Mouse (Mus musculus): ENCODE measurements around the gene BC017158.

BC017158 gene

DNA sequence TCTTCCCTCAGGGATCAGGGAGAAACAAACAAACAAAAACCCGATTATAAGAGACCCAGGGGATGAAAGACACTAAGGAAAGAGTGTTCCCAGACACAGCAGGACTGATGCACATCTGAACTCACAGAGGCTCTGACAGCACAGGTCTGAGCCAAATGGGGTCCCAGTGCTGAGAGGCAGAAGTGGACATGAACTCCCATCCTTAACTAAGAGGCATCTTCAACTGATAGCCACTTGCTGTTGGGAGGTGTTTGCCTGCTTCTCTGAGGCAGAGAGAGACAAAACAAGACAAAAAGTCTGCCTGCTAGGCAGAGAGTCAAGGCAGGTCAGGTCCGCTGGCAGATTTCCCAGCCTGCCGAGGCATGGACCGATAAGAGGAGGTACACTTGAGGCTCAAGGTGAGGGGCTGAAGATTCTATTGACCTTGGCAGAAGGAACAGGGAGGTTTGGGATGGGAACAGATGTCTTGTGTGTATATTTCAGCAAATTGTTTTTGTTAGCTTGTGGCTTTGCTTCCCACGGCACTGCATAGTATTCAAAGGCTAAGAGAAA lies 41.1 kb downstream of the BC017158 start:
- DNase-seq (ENCODE audit: low spot score), result no peak

- no peak for DNase-seq (ENCODE audit: low spot score)
Observed at GRCm38 (mm10) chr7:128255757-128256156, 42.2 kb downstream of the BC017158 start.

DNA sequence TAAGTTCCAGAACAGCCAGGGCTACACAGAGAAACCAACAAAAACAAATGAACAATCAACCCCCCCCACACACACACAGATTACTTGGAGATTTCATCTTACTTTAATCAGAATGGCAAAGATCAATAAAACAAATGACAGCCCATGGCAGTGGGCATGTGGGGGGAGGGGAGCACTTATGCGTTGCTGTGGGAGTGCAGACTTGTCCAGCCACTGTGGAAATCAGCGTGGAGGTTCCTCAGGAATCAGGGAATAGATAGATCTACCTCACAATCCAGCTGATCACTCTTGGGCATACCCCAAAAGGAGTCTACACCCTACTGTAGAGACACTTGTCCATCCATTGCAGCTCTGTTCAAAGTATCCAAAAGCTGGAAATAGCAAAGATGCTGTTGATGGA lies 43.0 kb downstream of the BC017158 start:
- DNase-seq (ENCODE audit: low spot score), result no peak

GRCm38 (mm10) chr7:128252609-128253008 lies 45.4 kb downstream of the BC017158 start:
- no peak for DNase-seq (ENCODE audit: low spot score)

GRCm38 (mm10) chr7:128251946-128252345 lies 46.0 kb downstream of the BC017158 start:
- no peak for DNase-seq (ENCODE audit: low spot score)

DNA sequence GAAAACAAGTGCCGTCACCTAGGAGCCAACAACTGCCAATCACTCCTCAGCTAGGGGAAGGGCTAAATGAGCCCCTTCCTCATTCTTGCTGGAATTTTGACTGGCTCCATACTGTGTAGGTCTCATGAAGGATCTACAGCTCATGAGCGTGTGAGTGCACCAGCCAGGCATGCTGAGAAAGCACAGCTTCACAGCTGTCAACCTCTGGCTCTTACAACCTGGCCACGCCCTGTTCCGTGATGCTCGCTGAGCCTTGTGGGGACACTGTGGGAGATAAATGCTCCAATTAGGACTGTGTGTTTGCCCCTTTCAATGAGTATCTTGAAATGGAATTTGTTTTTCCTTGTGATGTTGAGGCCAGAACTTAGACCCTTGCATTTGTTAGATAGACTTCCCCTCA lies 48.0 kb downstream of the BC017158 start:
- DNase-seq (ENCODE audit: low spot score), result no peak

DNA sequence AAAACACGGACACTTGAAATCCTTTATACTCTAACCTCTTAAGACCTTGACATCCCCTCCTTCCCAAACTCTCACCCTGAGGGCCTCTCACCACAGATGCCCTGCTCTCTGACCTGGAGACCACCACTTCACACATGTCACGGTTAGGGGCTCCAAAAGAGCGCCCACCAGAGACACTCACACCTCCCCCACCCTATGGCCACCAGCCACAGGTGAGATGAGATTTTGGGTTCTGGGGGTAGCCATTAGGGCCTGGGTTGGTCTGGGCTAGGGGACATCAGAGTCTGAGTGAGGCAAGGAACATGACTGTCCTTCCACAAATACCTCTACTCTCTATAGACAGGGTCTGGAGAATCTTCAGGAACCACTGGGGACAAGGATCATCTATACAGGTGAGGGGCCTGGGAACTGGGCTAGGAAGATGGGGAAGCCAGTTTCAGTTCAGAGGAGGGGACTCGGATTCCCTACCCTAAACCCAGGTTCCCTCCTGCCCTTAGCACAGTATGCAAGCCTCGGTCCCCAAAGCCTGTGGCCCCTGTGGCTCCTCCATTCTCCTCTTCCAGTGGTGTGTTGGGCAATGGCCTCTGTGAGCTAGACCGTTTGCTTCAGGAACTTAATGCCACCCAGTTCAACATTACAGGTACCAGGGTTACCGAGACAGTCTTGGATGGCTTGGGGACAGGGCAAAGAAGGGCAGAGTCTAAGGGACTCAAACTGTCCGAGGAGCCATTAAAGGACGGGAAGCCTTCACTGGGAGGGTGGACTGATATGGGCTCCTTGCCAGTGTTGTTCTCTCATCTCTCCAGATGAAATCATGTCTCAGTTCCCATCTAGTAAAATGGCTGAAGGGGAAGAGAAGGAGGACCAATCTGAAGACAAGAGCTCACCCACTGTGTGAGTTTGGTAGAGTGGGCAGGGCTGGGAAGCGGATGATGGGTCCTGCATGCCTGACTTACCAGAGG lies 49.6 kb downstream of the BC017158 start:
- DNase-seq (ENCODE audit: low spot score), result no peak

DNA sequence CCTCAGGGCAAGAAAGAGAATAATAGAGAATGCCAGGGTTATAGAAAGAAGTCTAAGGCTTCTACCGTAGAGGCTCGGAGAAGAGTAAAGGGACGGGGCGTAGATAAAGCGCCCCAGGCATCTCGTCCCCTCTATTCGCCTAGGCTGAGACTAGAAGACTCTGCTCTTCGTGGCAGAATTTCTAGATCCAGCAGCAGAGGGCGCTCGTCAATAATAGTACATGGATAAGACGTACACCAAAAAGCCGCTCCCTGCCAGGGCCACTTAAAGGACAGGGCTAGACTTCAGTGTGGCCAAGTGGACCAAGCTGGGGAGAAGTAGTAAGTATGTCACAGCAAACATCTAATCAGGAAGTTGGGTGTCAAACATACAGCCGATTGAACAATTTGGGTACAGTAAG lies 50.5 kb downstream of the BC017158 start:
- DNase-seq (ENCODE audit: low spot score), result peak; percentile 84

GRCm38 (mm10) chr7:128246496-128247391 lies 51.2 kb downstream of the BC017158 start, which contains the start of gene Tgfb1i1:
Tgfb1i1 (plus strand) TSS chr7:128246812.
- DNase-seq (ENCODE audit: low spot score), result peak; percentile 65

DNA sequence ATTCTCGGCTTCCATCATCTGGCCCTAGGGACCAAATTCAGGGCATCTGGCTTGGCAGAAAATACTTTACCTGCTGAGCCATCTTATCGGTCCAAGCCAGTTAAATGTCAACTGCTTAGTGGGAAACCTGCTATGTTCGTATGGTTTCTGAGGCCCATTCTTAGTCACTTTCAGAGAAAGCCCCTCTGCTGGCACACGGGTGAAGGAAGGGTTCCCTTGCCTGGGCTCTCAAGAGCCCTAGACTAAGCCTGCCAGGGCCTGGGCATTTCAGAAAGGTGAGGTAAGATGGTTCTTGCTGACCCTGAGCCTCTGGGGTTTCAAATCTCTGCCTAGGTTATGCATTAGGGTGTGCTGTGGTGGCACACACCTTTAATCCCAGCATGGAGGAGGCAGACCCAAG lies 52.4 kb downstream of the BC017158 start:
- DNase-seq (ENCODE audit: low spot score), result no peak

- DNase-seq (ENCODE audit: low spot score), result no peak
Observed at GRCm38 (mm10) chr7:128244410-128245025, 53.5 kb downstream of the BC017158 start.

DNA sequence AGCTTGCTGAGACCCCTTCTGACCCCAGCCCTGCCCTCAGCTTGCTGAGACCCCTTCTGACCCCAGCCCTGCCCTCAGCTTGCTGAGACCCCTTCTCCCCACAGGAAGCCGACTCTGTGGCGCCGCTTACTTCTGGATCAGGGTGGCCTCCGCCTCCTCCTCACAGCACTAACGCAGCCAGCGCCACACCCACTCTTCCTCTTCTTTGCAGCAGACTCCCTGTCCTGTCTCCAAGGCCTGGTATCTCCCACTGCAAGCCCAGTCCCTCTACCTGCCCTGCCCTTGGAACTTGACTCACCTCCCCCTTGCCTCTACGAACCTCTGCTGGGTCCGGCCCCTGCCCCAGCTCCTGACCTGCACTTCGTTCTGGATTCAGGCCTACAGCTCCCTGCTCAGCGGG lies 54.0 kb downstream of the BC017158 start:
- no peak for DNase-seq (ENCODE audit: low spot score)

- no peak for DNase-seq (ENCODE audit: low spot score)
Observed at GRCm38 (mm10) chr7:128242331-128242730, 55.6 kb downstream of the BC017158 start.

DNA sequence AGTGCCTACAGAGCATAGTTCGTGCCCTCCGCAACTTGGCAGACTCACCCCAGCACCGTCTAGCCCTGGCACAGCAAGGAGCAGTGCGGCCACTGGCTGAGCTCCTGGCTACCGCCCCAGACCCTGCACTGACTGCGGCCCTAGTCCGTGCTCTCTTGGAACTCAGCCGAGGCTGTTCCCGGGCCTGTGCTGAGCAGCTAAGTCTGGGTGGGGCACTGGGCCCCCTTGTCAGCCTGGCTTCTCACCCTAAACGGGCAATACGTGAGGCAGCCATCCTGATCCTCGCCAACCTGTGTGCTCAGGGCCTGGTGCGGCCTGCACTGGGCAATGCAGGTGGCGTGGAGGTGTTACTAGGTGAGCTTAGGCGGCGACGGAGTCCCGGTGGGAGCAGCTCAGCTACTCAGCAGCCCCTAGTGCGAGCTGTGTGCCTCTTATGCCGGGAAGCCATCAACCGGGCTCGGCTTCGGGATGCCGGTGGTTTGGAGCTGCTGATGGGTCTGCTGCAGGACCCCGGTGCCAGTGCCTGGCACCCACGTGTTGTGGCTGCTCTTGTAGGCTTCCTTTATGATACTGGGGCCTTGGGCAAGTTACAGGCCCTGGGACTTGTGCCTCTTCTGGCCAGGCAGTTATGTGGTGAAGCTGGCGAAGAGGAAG lies 57.7 kb downstream of the BC017158 start:
- no peak for DNase-seq (ENCODE audit: low spot score)

DNA sequence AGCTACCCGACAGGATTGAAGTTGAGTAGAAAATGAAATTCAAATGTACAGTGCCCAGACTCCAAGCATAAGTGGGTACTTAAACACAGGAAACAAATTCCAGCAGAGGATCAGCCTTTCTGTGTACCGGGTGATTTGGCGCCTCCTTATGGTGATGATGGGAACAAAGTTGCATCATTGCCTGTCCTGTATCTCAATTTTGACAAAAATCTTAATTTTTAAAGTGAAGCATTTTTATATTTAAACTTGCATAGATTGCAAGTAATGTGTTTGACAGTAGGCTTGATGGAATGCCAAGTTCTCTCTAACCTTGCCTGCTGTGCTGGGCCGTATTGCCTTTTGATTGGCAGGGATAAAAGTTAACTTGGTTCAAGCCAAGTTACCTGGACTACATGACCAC lies 59.0 kb downstream of the BC017158 start:
- DNase-seq (ENCODE audit: low spot score), result no peak

GRCm38 (mm10) chr7:128237927-128238778 lies 59.8 kb downstream of the BC017158 start, which contains the start of gene 9130023H24Rik:
9130023H24Rik (minus strand) TSS chr7:128238031.
- DNase-seq (ENCODE audit: low spot score), result peak; percentile 100

GRCm38 (mm10) chr7:128237593-128237926 lies 60.4 kb downstream of the BC017158 start:
- no peak for DNase-seq (ENCODE audit: low spot score)

DNA sequence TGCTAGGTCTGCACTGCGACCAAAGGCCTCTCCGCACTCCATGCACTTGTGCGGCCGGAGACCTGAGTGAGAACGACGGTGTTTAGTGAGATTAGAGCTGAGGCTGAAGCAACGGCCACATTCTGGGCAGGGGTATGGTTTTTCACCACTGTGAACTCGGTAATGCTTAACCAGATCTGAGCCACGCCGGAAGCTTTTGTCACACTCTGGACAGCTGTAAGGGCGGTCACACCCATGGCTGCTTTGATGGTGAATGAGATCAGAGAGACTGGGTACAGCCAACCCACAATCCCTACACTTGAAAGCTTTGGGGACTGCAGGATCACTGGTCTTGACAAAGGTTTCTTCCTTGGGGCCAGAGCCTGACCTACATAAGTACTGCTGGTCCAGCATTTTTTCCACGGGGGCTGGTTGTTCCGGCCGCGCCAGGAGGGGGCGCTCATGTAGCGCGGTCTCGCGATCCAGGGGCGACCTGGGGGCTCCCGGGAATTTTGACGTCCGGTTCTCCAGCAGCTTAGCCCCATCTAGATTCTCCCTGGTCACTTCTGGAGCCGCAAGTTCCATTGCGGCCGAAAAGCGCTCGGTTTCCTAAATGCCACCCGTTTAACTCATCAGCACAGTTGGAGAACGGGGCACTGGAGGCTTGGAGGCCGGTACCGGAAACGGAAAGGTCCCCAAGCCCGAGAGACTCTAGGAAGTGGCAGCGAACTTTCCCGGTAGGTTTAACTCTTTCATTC lies 60.9 kb downstream of the BC017158 start, which contains the start of gene Armc5:
Gene Armc5 (plus strand): TSS at position 487 of the 737 bp plus-strand sequence.
- DNase-seq (ENCODE audit: low spot score), result peak; percentile 86

DNA sequence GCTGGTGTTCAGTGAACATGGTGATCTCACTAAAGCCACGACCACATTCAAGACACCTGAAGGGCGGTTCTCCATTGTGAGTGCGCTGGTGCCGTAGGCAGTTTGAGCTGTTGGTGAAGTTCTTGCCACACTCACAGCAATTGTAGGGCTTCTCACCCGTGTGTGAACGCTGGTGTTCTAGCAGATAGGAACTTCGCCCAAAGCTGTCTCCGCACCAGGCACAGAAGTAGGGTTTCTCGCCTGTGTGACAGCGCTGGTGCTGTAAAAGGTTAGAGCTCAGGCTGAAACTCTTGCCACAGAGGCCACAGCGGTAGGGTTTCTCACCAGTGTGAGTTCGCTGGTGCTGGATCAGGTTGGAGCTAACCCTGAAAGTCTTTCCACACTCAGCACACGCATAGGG lies 61.5 kb downstream of the BC017158 start:
- DNase-seq (ENCODE audit: low spot score), result no peak

DNA sequence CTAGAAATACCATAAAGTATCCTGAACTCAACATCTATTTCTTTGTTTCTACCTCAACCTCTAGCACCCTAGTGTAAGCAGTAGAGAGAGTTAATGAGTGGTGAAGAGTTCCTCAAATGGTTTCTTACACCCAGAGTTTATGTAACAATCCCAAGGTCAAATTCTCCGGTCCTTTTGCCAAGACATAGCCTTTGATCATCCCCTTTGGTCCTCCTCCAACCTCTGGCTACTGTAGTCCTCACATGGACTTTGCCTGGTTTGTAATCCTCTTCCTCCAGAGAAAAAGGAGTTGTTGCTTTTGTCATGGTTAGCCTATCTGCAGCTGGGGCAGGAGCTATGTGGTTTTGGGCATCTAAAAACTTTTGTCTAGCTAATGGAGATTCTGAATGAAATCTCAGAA lies 62.5 kb downstream of the BC017158 start:
- no peak for DNase-seq (ENCODE audit: low spot score)

Measured in urinary bladder, postnatal 25 days (tissue).